Mouse (Mus musculus): ENCODE measurements at regions not wholly inside any gene's neighbourhood (a gene's known extent, or its start where the extent isn't known, plus 50 kb on each side); places are given as distances from the start of the nearest gene placed in this dataset.

GRCm38 (mm10) chr13:101408885-101409284 is 359.1 kb downstream of the Pik3r1 start:
- Histone ChIP-seq H3K4me1 (ENCODE audit: control insufficient read depth, insufficient read depth, low read length) (no peaks in the 10 kb centered on the region), H3K27me3 (ENCODE audit: control insufficient read depth, insufficient read depth, low read length, poor library complexity, severe bottlenecking) (no peaks in the 10 kb centered on the region)
- TF ChIP-seq EP300 (IDR thresholded peaks at IDR 0.05; ENCODE audit: insufficient read depth, low read depth, low read length), result no peak
- no peak for TF ChIP-seq CTCF (IDR thresholded peaks at IDR 0.05; ENCODE audit: low read depth, low read length)
- TF ChIP-seq POLR2A (IDR thresholded peaks at IDR 0.05; ENCODE audit: insufficient read depth, low read length), result no peak

GRCm38 (mm10) chr13:101407633-101408032 is 360.4 kb downstream of the Pik3r1 start:
- H3K4me1 ChIP-seq (ENCODE audit: control insufficient read depth, insufficient read depth, low read length), result no peaks in the 10 kb centered on the region
- H3K9me3 ChIP-seq (replicated peaks; ENCODE audit: control insufficient read depth, insufficient read depth, low read length, poor library complexity, severe bottlenecking), result no peaks in the 10 kb centered on the region
- H3K9ac ChIP-seq (ENCODE audit: low read depth, poor library complexity, severe bottlenecking), result no peak overlapping the region
- H3K36me3 ChIP-seq (ENCODE audit: control insufficient read depth, insufficient read depth, low read length, poor library complexity, severe bottlenecking), result no peaks in the 10 kb centered on the region
- no peak overlapping the region for H3K4me3 ChIP-seq (ENCODE audit: low read depth, low read length)
- TF ChIP-seq CTCF (IDR thresholded peaks at IDR 0.05; ENCODE audit: low read depth, low read length), result no peak
- no peak for TF ChIP-seq POLR2A (IDR thresholded peaks at IDR 0.05; ENCODE audit: insufficient read depth, low read length)
- no peak for TF ChIP-seq EP300 (IDR thresholded peaks at IDR 0.05; ENCODE audit: insufficient read depth, low read depth, low read length)
- no peak overlapping the region for H3K27ac ChIP-seq (ENCODE audit: insufficient read depth, low read length)
- no peaks in the 10 kb centered on the region for H3K27me3 ChIP-seq (ENCODE audit: control insufficient read depth, insufficient read depth, low read length, poor library complexity, severe bottlenecking)

More at GRCm38 (mm10) chr13:101408885-101409284, 359.1 kb downstream of the Pik3r1 start:
- H3K9me3 ChIP-seq (replicated peaks; ENCODE audit: control insufficient read depth, insufficient read depth, low read length, poor library complexity, severe bottlenecking), result no peaks in the 10 kb centered on the region
- H3K36me3 ChIP-seq (ENCODE audit: control insufficient read depth, insufficient read depth, low read length, poor library complexity, severe bottlenecking), result no peaks in the 10 kb centered on the region
- no peak overlapping the region for H3K27ac ChIP-seq (ENCODE audit: insufficient read depth, low read length)
- no peak overlapping the region for H3K9ac ChIP-seq (ENCODE audit: low read depth, poor library complexity, severe bottlenecking)
- H3K4me3 ChIP-seq (ENCODE audit: low read depth, low read length), result no peak overlapping the region

GRCm38 (mm10) chr13:101373581-101374189 is 394.3 kb downstream of the Pik3r1 start:
- Histone ChIP-seq H3K9ac (ENCODE audit: low read depth, poor library complexity, severe bottlenecking) (no peak overlapping the region), H3K9me3 (replicated peaks; ENCODE audit: control insufficient read depth, insufficient read depth, low read length, poor library complexity, severe bottlenecking) (no peaks in the 10 kb centered on the region), H3K4me3 (ENCODE audit: low read depth, low read length) (no peak overlapping the region), H3K4me1 (ENCODE audit: control insufficient read depth, insufficient read depth, low read length) (no peaks in the 10 kb centered on the region), H3K27me3 (ENCODE audit: control insufficient read depth, insufficient read depth, low read length, poor library complexity, severe bottlenecking) (no peaks in the 10 kb centered on the region), H3K27ac (ENCODE audit: insufficient read depth, low read length) (no peak overlapping the region), H3K36me3 (ENCODE audit: control insufficient read depth, insufficient read depth, low read length, poor library complexity, severe bottlenecking) (no peaks in the 10 kb centered on the region)
- no peak for TF ChIP-seq POLR2A (IDR thresholded peaks at IDR 0.05; ENCODE audit: insufficient read depth, low read length)
- no peak for TF ChIP-seq CTCF (IDR thresholded peaks at IDR 0.05; ENCODE audit: low read depth, low read length)
- no peak for TF ChIP-seq EP300 (IDR thresholded peaks at IDR 0.05; ENCODE audit: insufficient read depth, low read depth, low read length)

- Histone ChIP-seq H3K27me3 (ENCODE audit: control insufficient read depth, insufficient read depth, low read length, poor library complexity, severe bottlenecking) (no peaks in the 10 kb centered on the region), H3K36me3 (ENCODE audit: control insufficient read depth, insufficient read depth, low read length, poor library complexity, severe bottlenecking) (no peaks in the 10 kb centered on the region), H3K27ac (ENCODE audit: insufficient read depth, low read length) (no peak overlapping the region), H3K9me3 (replicated peaks; ENCODE audit: control insufficient read depth, insufficient read depth, low read length, poor library complexity, severe bottlenecking) (no peaks in the 10 kb centered on the region), H3K4me3 (ENCODE audit: low read depth, low read length) (no peak overlapping the region), H3K4me1 (ENCODE audit: control insufficient read depth, insufficient read depth, low read length) (no peaks in the 10 kb centered on the region), H3K9ac (ENCODE audit: low read depth, poor library complexity, severe bottlenecking) (no peak overlapping the region)
- TF ChIP-seq CTCF (IDR thresholded peaks at IDR 0.05; ENCODE audit: low read depth, low read length), result no peak
Observed at GRCm38 (mm10) chr13:101371906-101372305, 396.1 kb downstream of the Pik3r1 start.

- Histone ChIP-seq H3K4me3 (ENCODE audit: low read depth, low read length) (no peak overlapping the region), H3K9me3 (replicated peaks; ENCODE audit: control insufficient read depth, insufficient read depth, low read length, poor library complexity, severe bottlenecking) (no peaks in the 10 kb centered on the region), H3K27ac (ENCODE audit: insufficient read depth, low read length) (no peak overlapping the region), H3K4me1 (ENCODE audit: control insufficient read depth, insufficient read depth, low read length) (no peaks in the 10 kb centered on the region), H3K27me3 (ENCODE audit: control insufficient read depth, insufficient read depth, low read length, poor library complexity, severe bottlenecking) (no peaks in the 10 kb centered on the region), H3K36me3 (ENCODE audit: control insufficient read depth, insufficient read depth, low read length, poor library complexity, severe bottlenecking) (no peaks in the 10 kb centered on the region), H3K9ac (ENCODE audit: low read depth, poor library complexity, severe bottlenecking) (no peak overlapping the region)
- TF ChIP-seq EP300 (IDR thresholded peaks at IDR 0.05; ENCODE audit: insufficient read depth, low read depth, low read length), result no peak
- no peak for TF ChIP-seq CTCF (IDR thresholded peaks at IDR 0.05; ENCODE audit: low read depth, low read length)
- no peak for TF ChIP-seq POLR2A (IDR thresholded peaks at IDR 0.05; ENCODE audit: insufficient read depth, low read length)
Observed at GRCm38 (mm10) chr13:101368170-101368569, 399.8 kb downstream of the Pik3r1 start.

GRCm38 (mm10) chr13:101355363-101355762 is 412.7 kb downstream of the Pik3r1 start:
- no peaks in the 10 kb centered on the region for H3K4me1 ChIP-seq (ENCODE audit: control insufficient read depth, insufficient read depth, low read length)
- H3K4me3 ChIP-seq (ENCODE audit: low read depth, low read length), result no peak overlapping the region
- TF ChIP-seq POLR2A (IDR thresholded peaks at IDR 0.05; ENCODE audit: insufficient read depth, low read length) (no peak), EP300 (IDR thresholded peaks at IDR 0.05; ENCODE audit: insufficient read depth, low read depth, low read length) (no peak), CTCF (IDR thresholded peaks at IDR 0.05; ENCODE audit: low read depth, low read length) (no peak)
- H3K36me3 ChIP-seq (ENCODE audit: control insufficient read depth, insufficient read depth, low read length, poor library complexity, severe bottlenecking), result no peaks in the 10 kb centered on the region
- no peak overlapping the region for H3K27ac ChIP-seq (ENCODE audit: insufficient read depth, low read length)
- no peak overlapping the region for H3K9ac ChIP-seq (ENCODE audit: low read depth, poor library complexity, severe bottlenecking)
- no peaks in the 10 kb centered on the region for H3K27me3 ChIP-seq (ENCODE audit: control insufficient read depth, insufficient read depth, low read length, poor library complexity, severe bottlenecking)
- H3K9me3 ChIP-seq (replicated peaks; ENCODE audit: control insufficient read depth, insufficient read depth, low read length, poor library complexity, severe bottlenecking), result no peaks in the 10 kb centered on the region

Measured in ES-Bruce4 (cell line).